Mouse (Mus musculus) layer of hippocampus, adult 18-20 months (tissue): ENCODE results near the gene Sema5a. TPM values are rescaled to one million over a fixed set of nuclear protein-coding genes. Genes with fewer than 3 reads are reported as not detected.

ENCODE experiments used
- DNase-seq, 2 experiments: peaks; one replicate each; pipeline ENCODE4 v3.0.0; 2022; ENCODE audit warnings: low spot score in 2 of 2
- total RNA-seq, 2 experiments: library from RNA; stranded (reverse); gene quantifications; 2 replicates each; pipeline ENCODE4 v1.2.3; 2021

Sema5a gene
- total RNA-seq, 2 experiments from 2014 or later, result 74.6 to 77.7 TPM

DNA sequence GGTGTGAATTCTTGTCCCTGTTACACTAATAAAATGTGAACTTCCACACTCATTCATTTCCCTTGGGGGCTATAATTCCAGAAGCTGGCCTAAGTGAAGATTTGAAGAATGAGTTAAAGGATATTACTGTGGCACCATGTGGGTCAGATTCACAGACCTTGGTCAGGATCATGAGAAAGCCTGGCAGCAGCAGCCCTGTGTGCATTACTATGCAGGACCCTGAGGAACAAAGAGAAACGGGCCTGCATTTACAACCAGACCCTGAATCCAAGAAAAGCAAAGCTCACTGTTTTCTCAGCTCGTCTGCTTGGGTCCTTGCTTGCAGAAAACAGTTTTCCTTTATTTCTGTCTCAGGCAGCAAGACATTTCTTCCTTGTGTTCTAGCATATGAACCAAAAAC, 374.6 kb downstream of the Sema5a start:
- DNase-seq, result no peak

DNA sequence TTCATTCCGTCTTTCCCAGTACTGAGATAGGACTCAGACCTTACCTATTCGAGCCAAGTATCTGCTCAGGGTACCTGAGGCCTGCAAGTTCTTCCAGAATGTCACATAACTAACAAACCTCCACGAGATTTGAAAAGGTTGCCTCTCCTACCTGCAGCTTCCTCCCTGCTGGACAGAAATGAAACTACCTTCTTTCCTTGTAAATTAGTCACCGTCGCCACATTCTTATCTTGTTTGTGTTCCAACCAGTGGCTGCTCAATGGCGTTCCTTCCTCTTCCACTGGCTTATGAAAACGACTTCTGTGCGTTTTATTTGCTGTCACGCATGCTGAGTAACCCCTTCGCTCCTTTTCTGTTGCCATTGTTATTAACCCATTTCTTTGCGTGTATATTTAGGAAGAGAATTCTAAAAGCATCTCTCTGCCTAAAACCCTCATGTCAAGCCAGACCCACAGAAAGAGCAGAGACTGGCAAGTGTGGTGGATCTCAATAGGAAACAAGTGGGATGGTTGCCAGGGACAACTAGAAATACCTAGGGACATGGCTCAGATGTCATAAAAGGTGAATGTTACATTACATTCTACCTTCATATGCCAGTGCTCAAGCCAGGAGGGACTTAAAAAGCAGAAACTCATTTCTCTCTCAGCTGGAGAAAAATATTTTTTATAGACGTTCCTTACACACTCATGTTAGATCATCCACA, 378.6 kb downstream of the Sema5a start:
- DNase-seq, result no peak

GRCm38 (mm10) chr15:32624106-32624505, 379.5 kb downstream of the Sema5a start:
- no peak for DNase-seq

DNA sequence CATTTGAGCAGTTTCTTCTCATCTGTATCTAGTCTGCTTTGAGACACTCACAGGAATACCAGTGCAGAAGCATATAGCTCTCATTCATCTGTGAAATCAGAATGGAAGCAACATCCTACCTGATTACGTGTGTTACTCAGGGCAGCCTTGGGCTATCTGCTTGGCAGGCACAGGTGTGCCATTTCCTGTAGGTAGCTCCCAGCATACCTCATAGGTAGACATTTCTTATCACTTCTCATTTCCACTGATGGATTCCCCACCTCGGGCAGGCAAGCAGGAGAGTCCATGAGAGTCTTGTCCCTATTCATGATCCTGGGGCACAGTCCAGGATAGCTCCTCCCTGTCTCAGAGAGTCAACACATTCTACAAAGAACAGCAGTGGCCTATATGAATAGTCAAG, 381.4 kb downstream of the Sema5a start:
- no peak for DNase-seq

- no peak for DNase-seq
Measured at GRCm38 (mm10) chr15:32633713-32634112, 389.1 kb downstream of the Sema5a start.

GRCm38 (mm10) chr15:32637879-32638278, 393.3 kb downstream of the Sema5a start:
- no peak for DNase-seq

- DNase-seq, result no peak
Measured at GRCm38 (mm10) chr15:32647061-32647687, 402.6 kb downstream of the Sema5a start.

GRCm38 (mm10) chr15:32654046-32654445, 409.4 kb downstream of the Sema5a start:
- DNase-seq, result no peak

- DNase-seq, result no peak
Measured at GRCm38 (mm10) chr15:32656017-32656416, 411.4 kb downstream of the Sema5a start.

DNA sequence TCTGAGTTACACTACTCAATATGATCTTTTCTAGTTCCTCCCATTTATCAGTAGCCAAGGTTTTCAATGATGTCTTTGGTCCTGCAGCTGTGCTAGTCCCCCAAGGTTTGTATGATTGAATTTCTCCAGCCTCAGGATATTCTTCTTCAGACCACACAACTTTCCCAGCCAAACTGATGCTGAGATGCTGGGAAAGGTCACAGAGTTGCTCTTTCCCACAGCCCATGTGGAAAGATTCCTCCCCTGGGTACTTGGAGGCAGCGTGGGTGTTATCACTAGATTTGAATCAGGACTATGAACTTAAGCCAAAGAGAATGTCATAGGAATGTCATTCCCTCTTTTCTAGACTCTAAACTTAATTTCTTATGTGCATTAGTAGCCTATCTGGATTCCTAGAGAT, 431.8 kb downstream of the Sema5a start:
- no peak for DNase-seq

GRCm38 (mm10) chr15:32685152-32685551, 440.5 kb downstream of the Sema5a start:
- peak in 1 of 2 experiments; percentile 39 for DNase-seq

DNA sequence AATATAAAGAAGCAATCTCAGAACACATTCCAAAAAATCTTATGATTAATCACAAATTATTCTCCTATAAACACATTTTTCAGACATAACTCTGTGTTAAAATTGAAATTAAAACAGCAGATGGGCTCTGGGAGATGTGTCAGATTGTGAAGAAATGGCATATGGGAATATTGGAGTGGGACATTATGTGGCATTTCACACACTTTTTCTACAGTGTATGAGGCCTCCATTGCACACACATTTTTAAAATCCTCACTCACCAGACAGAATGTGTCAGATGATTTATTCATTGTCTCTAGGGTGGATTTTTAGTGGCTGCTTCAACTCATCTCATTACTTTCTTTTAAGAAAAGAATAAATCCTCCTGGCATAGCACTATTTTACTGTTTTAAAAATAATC, 446.4 kb downstream of the Sema5a start:
- DNase-seq, result peak; percentile 36 to 83

DNA sequence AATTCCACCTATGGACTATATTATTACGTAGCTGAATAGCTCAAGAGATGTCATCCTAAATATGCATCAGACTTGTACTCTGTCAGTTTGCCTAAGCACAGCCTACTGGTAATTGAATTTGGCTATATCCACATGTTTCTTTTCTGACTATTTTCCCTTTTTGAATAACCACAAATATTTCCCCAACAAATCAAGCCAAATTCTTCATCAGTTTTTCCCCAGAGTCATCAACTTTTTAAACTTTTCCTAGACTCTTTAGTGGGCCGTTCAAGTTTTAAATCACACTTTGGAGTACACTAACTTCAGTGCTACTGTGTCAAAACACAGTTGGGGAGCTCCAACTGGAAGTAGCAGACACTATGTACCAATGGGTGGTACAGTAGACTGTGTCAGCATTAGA, 448.4 kb downstream of the Sema5a start:
- no peak for DNase-seq

DNA sequence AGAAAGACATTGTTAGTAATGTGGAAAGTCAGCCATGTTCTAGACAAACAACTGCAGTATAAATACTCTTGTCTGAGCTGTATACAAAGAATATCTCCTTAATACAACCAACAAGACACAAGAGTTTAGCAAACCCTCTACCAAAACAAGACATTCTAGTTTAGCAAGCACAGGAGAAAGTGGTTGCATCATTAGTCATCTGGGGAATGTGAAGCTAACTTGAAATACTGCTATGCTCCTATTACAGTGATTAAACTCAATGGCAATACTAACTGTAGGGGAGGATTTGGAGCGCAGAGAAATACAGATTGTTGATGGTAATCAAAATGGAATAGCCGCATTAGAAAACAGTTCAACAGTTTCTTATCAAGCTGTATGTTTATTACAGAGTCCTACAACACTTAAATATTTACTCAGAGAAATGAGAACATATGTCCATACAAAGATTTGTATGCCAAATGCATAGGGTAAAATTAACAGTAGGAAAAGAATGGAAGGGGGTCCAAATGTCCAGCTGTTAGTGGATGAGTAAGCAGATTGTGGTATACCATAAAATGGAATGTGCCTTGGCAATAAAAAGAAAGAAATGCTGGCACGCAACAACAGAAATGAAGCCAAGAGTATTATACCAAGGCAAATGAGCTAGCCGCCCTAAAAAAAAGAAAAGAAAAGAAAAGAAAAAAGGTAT, 472.8 kb downstream of the Sema5a start:
- no peak for DNase-seq

DNA sequence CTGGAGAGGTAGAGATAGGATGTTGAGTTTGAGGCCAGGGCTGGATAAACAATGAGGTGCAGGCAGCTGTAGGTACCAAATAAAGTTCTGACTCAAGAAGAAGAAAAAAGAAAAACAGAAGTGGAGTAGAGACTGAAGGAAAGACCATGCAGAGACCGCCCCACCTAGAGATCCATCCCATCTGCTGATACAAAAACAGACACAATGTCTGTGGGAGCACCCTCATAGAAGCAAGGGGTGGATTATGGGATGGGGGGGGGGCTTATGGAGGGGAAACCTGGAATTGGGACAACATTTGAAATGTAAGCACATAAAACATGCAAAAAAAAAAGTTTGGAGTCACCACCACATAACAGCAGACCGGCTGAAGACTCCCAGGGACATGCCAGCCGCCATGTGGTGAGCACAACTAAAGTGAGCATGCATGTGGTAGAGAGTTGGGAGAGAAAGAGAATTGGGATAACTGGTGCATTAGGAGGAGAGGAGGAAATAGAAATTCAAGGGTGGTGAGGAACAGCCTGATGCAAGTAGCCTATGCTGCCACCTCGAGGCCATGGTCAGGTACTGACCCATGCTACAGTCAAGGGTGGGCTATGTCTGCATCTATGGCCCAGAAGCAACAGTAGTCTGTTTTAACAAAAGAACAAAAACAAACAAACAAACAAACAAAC, 473.8 kb downstream of the Sema5a start:
- DNase-seq, result peak; percentile 41 to 73

GRCm38 (mm10) chr15:32718964-32719311, 474.3 kb downstream of the Sema5a start:
- DNase-seq, result no peak

GRCm38 (mm10) chr15:32730839-32731238, 486.2 kb downstream of the Sema5a start:
- DNase-seq, result peak; percentile 13 to 70

Other genes starting within 250 kb of the Sema5a start
- gene Tas2r119, start 67.5 kb upstream of the Sema5a start, total RNA-seq, result not detected